In genomic region chr2:26661768-26662508, GRCm38 (mm10) we compare ENCODE assay signal across 10 mouse cellular contexts. TPM values are rescaled to one million over a fixed set of nuclear protein-coding genes. Genes with fewer than 3 reads are reported as not detected.
A peak's percentile ranks its signal among the peaks of the same experiment; 100 is the strongest.
DNase-seq lines count a peak whose midpoint lies in the region; ATAC-seq and TF ChIP-seq lines count a peak whose summit lies in the region.
"Had no signal": no experiment of that assay in that cellular context is flagged by ENCODE, and none has a peak within 500 bp of the region (broad histone marks: within the 10 kb centered on the region; RNA-seq: fewer than 3 reads in every experiment).

No protein-coding gene starts in this region.

- 34% methylated on average over 29 of the region's 29 CpGs for WGBS in lung, embryonic 16.5 days
- 41% methylated on average over 29 of the region's 29 CpGs for WGBS in lung, adult 2 months
- WGBS in forebrain, embryonic 14.5 days = 48% methylated on average over 29 of the region's 29 CpGs
- WGBS in liver, embryonic 13.5 days (ENCODE audit: insufficient replicate concordance) = 37% methylated on average over 29 of the region's 29 CpGs
- 43% methylated on average over 29 of the region's 29 CpGs for WGBS in kidney, adult 2 months

- no peaks in the 10 kb centered on the region for H3K9me3 ChIP-seq in lung, embryonic 16.5 days (ENCODE audit: control insufficient read depth, low read length)
- H3K9me3 ChIP-seq in forebrain, embryonic 14.5 days (replicated peaks; ENCODE audit: control insufficient read depth, low read length) = no peaks in the 10 kb centered on the region
- no peaks in the 10 kb centered on the region for H3K9me3 ChIP-seq in liver, embryonic 13.5 days (replicated peaks)

- TF ChIP-seq POLR2A in lung, adult 2 months (IDR thresholded peaks at IDR 0.05; ENCODE audit: borderline replicate concordance, extremely low read depth, low read depth, low read length) = no peak
- TF ChIP-seq POLR2A in kidney, adult 2 months (IDR thresholded peaks at IDR 0.05; ENCODE audit: low read depth, low read length) = no peak

- H3K36me3 ChIP-seq in lung, embryonic 16.5 days (ENCODE audit: control insufficient read depth, insufficient read depth, low read length) = no peaks in the 10 kb centered on the region
- H3K36me3 ChIP-seq in forebrain, embryonic 14.5 days (ENCODE audit: control insufficient read depth, insufficient read depth, low read length) = no peaks in the 10 kb centered on the region
- no peaks in the 10 kb centered on the region for H3K36me3 ChIP-seq in liver, embryonic 13.5 days
- no peaks in the 10 kb centered on the region for H3K36me3 ChIP-seq in kidney, adult 2 months (ENCODE audit: control insufficient read depth, insufficient read depth, low read length)

- peak overlapping the region; percentile 39 for H3K9ac ChIP-seq in lung, embryonic 16.5 days (ENCODE audit: low read length)
- peak overlapping the region; percentile 51 for H3K9ac ChIP-seq in forebrain, embryonic 14.5 days (ENCODE audit: low read length)
- H3K9ac ChIP-seq in liver, embryonic 13.5 days = no peak overlapping the region

- no peaks in the 10 kb centered on the region for H3K27me3 ChIP-seq in lung, embryonic 16.5 days (ENCODE audit: control insufficient read depth, insufficient read depth, low read depth, low read length)
- no peaks in the 10 kb centered on the region for H3K27me3 ChIP-seq in forebrain, embryonic 14.5 days (replicated peaks; ENCODE audit: control insufficient read depth, insufficient read depth, low read length)
- H3K27me3 ChIP-seq in liver, embryonic 13.5 days = peaks cover 11% of the 10 kb centered on the region
- no peaks in the 10 kb centered on the region; the same call in 1 of the 2 replicates for H3K27me3 ChIP-seq in kidney, adult 2 months (replicated peaks; ENCODE audit: control insufficient read depth, insufficient read depth, low read length)

- H3K27ac ChIP-seq in lung, embryonic 16.5 days (ENCODE audit: low read length) = no peak overlapping the region
- H3K27ac ChIP-seq in forebrain, embryonic 14.5 days (ENCODE audit: low read depth, low read length) = no peak overlapping the region
- H3K27ac ChIP-seq in liver, embryonic 13.5 days = no peak overlapping the region
- no peak overlapping the region for H3K27ac ChIP-seq in kidney, adult 2 months (ENCODE audit: insufficient read depth, low read depth, low read length)

- ATAC-seq in lung, embryonic 16.5 days (ENCODE audit: low read depth) = peak; percentile 28; the same call in 1 of the 2 replicates
- ATAC-seq in forebrain, embryonic 14.5 days = no peak
- ATAC-seq in liver, embryonic 13.5 days (ENCODE audit: low read depth) = no peak
- ATAC-seq in inflammation-experienced regulatory T-cells, adult 6 months = no peak

- TF ChIP-seq CTCF in lung, adult 2 months (IDR thresholded peaks at IDR 0.05; ENCODE audit: insufficient read depth, low read length) = no peak
- TF ChIP-seq CTCF in kidney, adult 2 months (conservative IDR thresholded peaks at IDR 0.05; ENCODE audit: insufficient read depth, insufficient read length, low read depth, low read length) = no peak

- intact Hi-C loops in left cerebral cortex, postnatal 25 days (cut with DNase I) = no loop called here

- H3K4me1 ChIP-seq in lung, embryonic 16.5 days (replicated peaks; ENCODE audit: control insufficient read depth, insufficient read depth, low read length) = peaks cover 6% of the 10 kb centered on the region; the same call in 1 of the 2 replicates
- peaks cover 2% of the 10 kb centered on the region; the same call in 1 of the 2 replicates for H3K4me1 ChIP-seq in lung, adult 2 months (ENCODE audit: control insufficient read depth, insufficient read depth, low read length)
- no peaks in the 10 kb centered on the region for H3K4me1 ChIP-seq in forebrain, embryonic 14.5 days (ENCODE audit: control insufficient read depth, insufficient read depth, low read length)
- no peaks in the 10 kb centered on the region for H3K4me1 ChIP-seq in liver, embryonic 13.5 days (replicated peaks)
- H3K4me1 ChIP-seq in kidney, adult 2 months (ENCODE audit: control insufficient read depth, insufficient read depth, low read length) = no peaks in the 10 kb centered on the region

- DNase-seq in lung, adult 2 months = no peak
- no peak for DNase-seq in forebrain, embryonic 14.5 days (ENCODE audit: low spot score)
- DNase-seq in liver, embryonic 13.5 days = no peak
- peak; percentile 41 for DNase-seq in testis, postnatal 10 days (ENCODE audit: low spot score)
- DNase-seq in kidney, adult 2 months = no peak
- DNase-seq in left cerebral cortex, postnatal 25 days (ENCODE audit: low spot score in 2 of 2) = no peak
- DNase-seq: kidney, postnatal 25 days had no signal

- H3K4me2 ChIP-seq in lung, embryonic 16.5 days (ENCODE audit: low read depth, low read length) = peak overlapping the region; percentile 74
- H3K4me2 ChIP-seq in forebrain, embryonic 14.5 days (ENCODE audit: low read length) = peak overlapping the region; percentile 51
- peak overlapping the region; percentile 50 for H3K4me2 ChIP-seq in liver, embryonic 13.5 days

- H3K4me3 ChIP-seq in lung, embryonic 16.5 days (ENCODE audit: low read length) = peak overlapping the region; percentile 41
- no peak overlapping the region for H3K4me3 ChIP-seq in lung, adult 2 months (replicated peaks; ENCODE audit: extremely low read depth, low read depth, low read length)
- peak overlapping the region; percentile 22 for H3K4me3 ChIP-seq in forebrain, embryonic 14.5 days (ENCODE audit: low read depth, low read length)
- no peak overlapping the region for H3K4me3 ChIP-seq in liver, embryonic 13.5 days (replicated peaks)
- no peak overlapping the region for H3K4me3 ChIP-seq in kidney, adult 2 months (ENCODE audit: insufficient read depth, low read depth, low read length)

RNA-seq across cellular contexts. Expression of gene Lcn4, which starts 9.1 kb away (rescaled TPM):
- polyA plus RNA-seq in lung, embryonic 16.5 days (2015; fragmentation: Nextera tagmentation; extraction: Ambion mirVana) = not detected in 2 replicates
- 0.16 TPM in 1 of 2 replicates, not detected in the other for polyA plus RNA-seq in lung, adult 2 months (2012; rRNA removed)
- polyA plus RNA-seq in forebrain, embryonic 14.5 days (2014; fragmentation: Nextera tagmentation; extraction: Ambion mirVana) = not detected in 2 replicates
- not detected in 2 replicates for polyA plus RNA-seq in liver, embryonic 13.5 days (2015; fragmentation: Nextera tagmentation; extraction: Ambion mirVana)
- 0.34 TPM in 1 of 2 replicates, not detected in the other for polyA plus RNA-seq in kidney, adult 2 months (2012; rRNA removed)
- polyA plus RNA-seq in inflammation-experienced regulatory T-cells, adult 6 months (2017; shearing (Covaris generic)) = under 1 TPM in 2 of 3 experiments, not detected in 1; 0.59 to 0.96 TPM
- total RNA-seq in left cerebral cortex, postnatal 25 days (2021) = not detected
- total RNA-seq: common myeloid progenitor, adult 5-6 weeks had no signal

RNA-seq across cellular contexts. Expression of gene Fam69b, which starts 33.7 kb away (rescaled TPM):
- polyA plus RNA-seq in lung, embryonic 16.5 days (2015; fragmentation: Nextera tagmentation; extraction: Ambion mirVana) = 16.5 and 17.1 TPM in 2 replicates
- 13.1 and 15.1 TPM in 2 replicates for polyA plus RNA-seq in lung, adult 2 months (2012; rRNA removed)
- polyA plus RNA-seq in forebrain, embryonic 14.5 days (2014; fragmentation: Nextera tagmentation; extraction: Ambion mirVana) = 97.4 and 101 TPM in 2 replicates
- polyA plus RNA-seq in liver, embryonic 13.5 days (2015; fragmentation: Nextera tagmentation; extraction: Ambion mirVana) = 2.1 and 2.3 TPM in 2 replicates
- 12.2 and 14.5 TPM in 2 replicates for polyA plus RNA-seq in kidney, adult 2 months (2012; rRNA removed)
- polyA plus RNA-seq in inflammation-experienced regulatory T-cells, adult 6 months (2017; shearing (Covaris generic)) = 1 to 10 TPM; 1.2 to 4.2 (median 2.1) TPM
- total RNA-seq in left cerebral cortex, postnatal 25 days (2021) = 10 to 100 TPM; 78.4 to 84.8 TPM

RNA-seq across cellular contexts. Expression of gene Agpat2, which starts 57.7 kb away (rescaled TPM):
- 43.0 and 44.8 TPM in 2 replicates for polyA plus RNA-seq in lung, embryonic 16.5 days (2015; fragmentation: Nextera tagmentation; extraction: Ambion mirVana)
- polyA plus RNA-seq in lung, adult 2 months (2012; rRNA removed) = 106 and 134 TPM in 2 replicates
- 4.0 TPM in 2 replicates for polyA plus RNA-seq in forebrain, embryonic 14.5 days (2014; fragmentation: Nextera tagmentation; extraction: Ambion mirVana)
- 30.9 and 32.7 TPM in 2 replicates for polyA plus RNA-seq in liver, embryonic 13.5 days (2015; fragmentation: Nextera tagmentation; extraction: Ambion mirVana)
- polyA plus RNA-seq in kidney, adult 2 months (2012; rRNA removed) = 165 and 192 TPM in 2 replicates
- 1 to 10 TPM; 6.6 to 9.1 (median 7.4) TPM for polyA plus RNA-seq in inflammation-experienced regulatory T-cells, adult 6 months (2017; shearing (Covaris generic))
- 1 to 10 TPM in 1 of 2 experiments, under 1 TPM in 1; 0.85 to 1.2 TPM for total RNA-seq in left cerebral cortex, postnatal 25 days (2021)

Comparison
In these comparisons a context has a peak if more than half of its experiments do, and no peak if none do; other contexts are left out.
1. H3K4me3 ChIP-seq: peak in lung, embryonic 16.5 days (single experiment) and forebrain, embryonic 14.5 days (single experiment); none in lung, adult 2 months (single experiment), liver, embryonic 13.5 days (single experiment) and kidney, adult 2 months (single experiment).
2. Peak in every context shown above with its lines, with median percentiles within 50 percentile points of each other: H3K4me2 ChIP-seq.